Mouse (Mus musculus): Measurements from ENCODE around the gene Prkg2.

The Prkg2 gene

DNA sequence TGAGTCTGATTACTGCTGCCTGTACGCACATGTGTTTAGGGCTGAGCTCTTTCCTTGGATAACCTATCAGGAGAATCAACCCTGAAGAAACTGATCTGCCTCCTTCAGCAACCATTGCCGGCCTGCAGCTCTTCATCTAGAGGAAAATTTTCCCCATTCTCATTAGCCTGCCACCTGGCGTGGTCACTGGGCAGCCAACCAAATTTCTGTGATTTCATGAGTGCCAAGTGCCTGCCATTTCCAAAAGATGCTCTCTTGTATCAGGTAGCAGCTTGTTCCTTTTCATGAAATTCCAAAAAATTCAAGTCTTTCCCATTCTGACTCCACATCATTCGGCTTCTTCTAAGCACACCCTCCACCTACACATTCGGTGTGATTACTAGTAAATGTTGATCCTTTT, 136.2 kb downstream of the Prkg2 start:
- no peak for DNase-seq (ENCODE audit: low spot score in 2 of 2)

DNA sequence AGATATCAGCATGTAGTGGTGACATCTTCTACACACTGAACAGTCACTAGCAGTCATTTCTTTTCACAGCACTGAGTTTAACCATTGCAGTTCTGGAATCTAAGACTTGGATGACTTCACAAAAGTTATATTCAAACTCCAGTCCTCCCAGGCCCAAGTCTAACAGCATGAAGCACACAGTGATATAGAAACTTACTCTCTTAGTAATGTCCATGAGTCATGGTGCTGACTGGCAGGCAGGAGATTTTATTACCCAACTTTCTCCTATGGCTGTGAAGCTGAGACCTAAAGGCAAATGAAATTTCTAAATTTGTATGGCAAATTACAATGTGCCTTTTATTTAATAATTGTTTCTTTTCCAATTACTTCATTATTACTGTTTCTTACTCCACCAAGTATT, 139.2 kb downstream of the Prkg2 start:
- no peak for DNase-seq (ENCODE audit: low spot score in 2 of 2)

DNA sequence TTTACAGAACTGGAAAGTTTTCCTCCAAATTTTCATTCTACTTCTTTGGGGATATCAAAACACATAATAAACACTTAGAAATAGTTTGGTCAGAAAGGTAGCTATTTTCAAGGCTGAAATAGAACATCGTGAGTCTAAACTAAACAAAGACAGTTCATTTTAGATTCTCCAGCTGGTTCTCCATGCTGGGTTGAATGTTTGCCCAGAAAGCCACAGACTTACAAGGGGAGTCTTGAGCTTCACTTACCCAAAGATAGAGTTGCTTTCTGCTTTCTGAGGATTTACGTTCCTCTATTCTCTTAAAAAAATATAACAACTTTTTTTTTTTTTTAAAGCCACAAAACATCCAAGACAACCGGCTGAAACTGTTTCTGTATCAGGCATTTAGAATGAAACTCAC, 142.9 kb downstream of the Prkg2 start:
- peak in 1 of 2 experiments; percentile 14 for DNase-seq (ENCODE audit: low spot score in 2 of 2)

DNA sequence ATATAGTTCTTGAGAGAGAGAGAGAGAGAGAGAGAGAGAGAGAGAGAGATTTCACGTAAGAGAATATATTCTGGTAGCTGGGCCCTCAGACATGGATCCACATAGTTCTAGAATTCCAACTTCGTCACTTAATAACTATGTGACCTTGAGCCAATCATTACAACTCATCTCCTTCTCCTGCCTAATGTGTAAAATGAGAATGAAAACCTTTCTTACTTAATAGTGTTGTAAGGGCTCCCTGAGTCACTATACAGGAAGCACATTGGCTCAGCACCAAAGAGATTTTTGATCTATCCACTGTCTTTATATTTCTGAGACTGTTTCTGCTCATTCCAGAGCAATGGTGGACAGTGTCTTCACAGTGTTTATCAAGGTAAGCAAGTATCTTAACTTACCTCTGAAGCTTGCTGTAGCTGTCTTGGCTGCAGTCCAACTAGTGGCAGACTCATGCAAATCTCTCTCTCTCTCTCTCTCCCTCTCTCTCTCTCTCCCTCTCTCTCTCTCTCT, 146.6 kb downstream of the Prkg2 start:
- no peak for DNase-seq (ENCODE audit: low spot score in 2 of 2)

- no peak for DNase-seq (ENCODE audit: low spot score in 2 of 2)
These were observed 155.1 kb downstream of the Prkg2 start for GRCm38 (mm10) chr5:98882096-98882495.
